Mouse (Mus musculus): ENCODE data around the gene Gins1. TPM values are rescaled to one million over a fixed set of nuclear protein-coding genes. Genes with fewer than 3 reads are reported as not detected.
"Not testable (repeated sequence)": the region's sequence is repeated elsewhere in the genome, so short reads cannot be mapped to it uniquely, and the experiment has no call there.

The Gins1 gene
- total and polyA plus RNA-seq, 3 experiments, result 0.70 to 2.7 (median 1.5) TPM

GRCm38 (mm10) chr2:150910295-150910881, 5.2 kb downstream of the Gins1 start:
- DNase-seq, result no peak

- no peak for DNase-seq
Observed at GRCm38 (mm10) chr2:150914781-150915515, 9.7 kb downstream of the Gins1 start.

GRCm38 (mm10) chr2:150915786-150916185, 10.6 kb downstream of the Gins1 start:
- DNase-seq, result no peak

GRCm38 (mm10) chr2:150918720-150919119, 13.5 kb downstream of the Gins1 start:
- no peak for DNase-seq

GRCm38 (mm10) chr2:150920543-150920942, 15.3 kb downstream of the Gins1 start:
- no peak for DNase-seq

GRCm38 (mm10) chr2:150921697-150922096, 16.5 kb downstream of the Gins1 start:
- DNase-seq, result peak; percentile 11

- DNase-seq, result no peak
Observed at GRCm38 (mm10) chr2:150922165-150922564, 17.0 kb downstream of the Gins1 start.

- no peak for DNase-seq
Observed at GRCm38 (mm10) chr2:150923026-150923425, 17.8 kb downstream of the Gins1 start.

- DNase-seq, result no peak
Observed at GRCm38 (mm10) chr2:150923505-150923904, 18.3 kb downstream of the Gins1 start.

GRCm38 (mm10) chr2:150927038-150927720, 22.0 kb downstream of the Gins1 start:
- peak; percentile 68 for DNase-seq

GRCm38 (mm10) chr2:150929156-150929555, 24.0 kb downstream of the Gins1 start:
- no peak for DNase-seq

GRCm38 (mm10) chr2:150930806-150931205, 25.6 kb downstream of the Gins1 start:
- no peak for DNase-seq

GRCm38 (mm10) chr2:150933482-150933881, 28.3 kb downstream of the Gins1 start:
- DNase-seq, result no peak

GRCm38 (mm10) chr2:150934659-150935058, 29.5 kb downstream of the Gins1 start:
- no peak for DNase-seq

- no peak for DNase-seq
Observed at GRCm38 (mm10) chr2:150944017-150944416, 38.8 kb downstream of the Gins1 start.

GRCm38 (mm10) chr2:150947341-150947740, 42.1 kb downstream of the Gins1 start:
- DNase-seq, result peak; percentile 49

GRCm38 (mm10) chr2:150947880-150948611, 42.8 kb downstream of the Gins1 start:
- not testable (repeated sequence) for DNase-seq

- no peak for DNase-seq
Observed at GRCm38 (mm10) chr2:150948786-150949185, 43.6 kb downstream of the Gins1 start.

GRCm38 (mm10) chr2:150949652-150950051, 44.5 kb downstream of the Gins1 start:
- no peak for DNase-seq

- DNase-seq, result no peak
Observed at GRCm38 (mm10) chr2:150950056-150950455, 44.9 kb downstream of the Gins1 start.

- no peak for DNase-seq
Observed at GRCm38 (mm10) chr2:150951201-150951600, 46.0 kb downstream of the Gins1 start.

- DNase-seq, result no peak
Observed at GRCm38 (mm10) chr2:150955859-150956258, 50.7 kb downstream of the Gins1 start.
